ENCODE assay signal across 8 mouse cellular contexts in the genomic region with DNA sequence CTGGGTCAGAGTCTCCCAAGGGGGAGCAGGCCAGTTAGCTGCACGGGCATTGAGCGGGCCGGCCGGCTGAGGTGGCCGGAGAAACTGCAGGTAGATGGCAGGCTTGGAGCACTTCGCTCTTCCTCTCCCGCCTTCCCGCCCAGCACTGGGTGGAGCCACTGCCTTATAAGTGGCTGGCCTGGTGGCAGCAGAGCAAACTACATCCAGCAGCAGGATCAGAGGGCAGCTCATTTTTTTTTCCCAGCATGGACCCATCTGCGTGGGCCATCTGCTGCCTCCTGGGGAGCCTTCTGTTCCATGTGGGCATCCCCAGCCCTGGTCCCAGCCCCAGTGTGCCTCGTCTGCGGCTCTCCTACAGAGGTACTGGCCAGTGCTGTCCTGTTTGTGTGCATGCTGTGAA. TPM values are rescaled to one million over a fixed set of nuclear protein-coding genes. Genes with fewer than 3 reads are reported as not detected.
DNase-seq lines count a peak whose midpoint lies in the region; ATAC-seq and TF ChIP-seq lines count a peak whose summit lies in the region.

A gene (plus strand): TSS at position 195 of the 400 bp plus-strand sequence.

- H3K4me2 ChIP-seq in forebrain, embryonic 16.5 days (ENCODE audit: low read length): no peak within 1 kb of the TSS
- H3K4me2 ChIP-seq in hindbrain, embryonic 16.5 days (ENCODE audit: low read length): 0 out of 2 replicates have a peak within 1 kb of the TSS, but pooled peaks have one; percentile 22
- 0 out of 2 replicates have a peak within 1 kb of the TSS, but pooled peaks have one; percentile 2 for H3K4me2 ChIP-seq in liver, embryonic 13.5 days
- no peak within 1 kb of the TSS for H3K4me2 ChIP-seq in neural tube, embryonic 11.5 days (ENCODE audit: low read depth)

- peaks cover 10% of the 10 kb centered on the region for H3K4me1 ChIP-seq in forebrain, embryonic 16.5 days (replicated peaks; ENCODE audit: control insufficient read depth, insufficient read depth, low read length)
- peaks cover 12% of the 10 kb centered on the region; the same call in 1 of the 2 replicates for H3K4me1 ChIP-seq in hindbrain, embryonic 16.5 days (ENCODE audit: control insufficient read depth, insufficient read depth, low read depth, low read length)
- H3K4me1 ChIP-seq in liver, embryonic 13.5 days (replicated peaks): peaks cover 22% of the 10 kb centered on the region
- 0 out of 2 replicates have a peak, but pooled peaks cover 3% of the 10 kb centered on the region for H3K4me1 ChIP-seq in neural tube, embryonic 11.5 days (ENCODE audit: control insufficient read depth, insufficient read depth, low read length)

- DNase-seq in layer of hippocampus, adult 2 months (ENCODE audit: low spot score in 2 of 2): no peak
- no peak for DNase-seq in layer of hippocampus, postnatal 25 days (ENCODE audit: extremely low spot score in 1 of 2, low spot score in 1 of 2)
- DNase-seq in liver, embryonic 13.5 days: no peak
- peak; percentile 61 for DNase-seq in neural tube, embryonic 11.5 days (ENCODE audit: low spot score)
- no peak for DNase-seq in left cerebral cortex, adult 8-10 months (ENCODE audit: low spot score in 2 of 2)

- no peaks in the 10 kb centered on the region for H3K36me3 ChIP-seq in forebrain, embryonic 16.5 days (ENCODE audit: control insufficient read depth, insufficient read depth)
- H3K36me3 ChIP-seq in hindbrain, embryonic 16.5 days (ENCODE audit: control insufficient read depth, insufficient read depth, low read length): no peaks in the 10 kb centered on the region
- H3K36me3 ChIP-seq in liver, embryonic 13.5 days: no peaks in the 10 kb centered on the region
- no peaks in the 10 kb centered on the region for H3K36me3 ChIP-seq in neural tube, embryonic 11.5 days (ENCODE audit: control insufficient read depth, insufficient read depth, low read length)

- no peaks in the 10 kb centered on the region for H3K9me3 ChIP-seq in forebrain, embryonic 16.5 days (ENCODE audit: control insufficient read depth, low read length)
- H3K9me3 ChIP-seq in hindbrain, embryonic 16.5 days (ENCODE audit: control insufficient read depth, low read length): no peaks in the 10 kb centered on the region
- no peaks in the 10 kb centered on the region for H3K9me3 ChIP-seq in liver, embryonic 13.5 days (replicated peaks)
- no peaks in the 10 kb centered on the region for H3K9me3 ChIP-seq in neural tube, embryonic 11.5 days (ENCODE audit: control insufficient read depth, low read length)

- WGBS in forebrain, embryonic 16.5 days: 13% methylated on average over 11 of the region's 11 CpGs
- 9% methylated on average over 11 of the region's 11 CpGs for WGBS in hindbrain, embryonic 16.5 days
- WGBS in liver, embryonic 13.5 days (ENCODE audit: insufficient replicate concordance): 8% methylated on average over 11 of the region's 11 CpGs
- WGBS in neural tube, embryonic 11.5 days: 12% methylated on average over 11 of the region's 11 CpGs

- no peaks in the 10 kb centered on the region for H3K27me3 ChIP-seq in forebrain, embryonic 16.5 days (replicated peaks; ENCODE audit: control insufficient read depth, insufficient read depth, low read length)
- no peaks in the 10 kb centered on the region for H3K27me3 ChIP-seq in hindbrain, embryonic 16.5 days (replicated peaks; ENCODE audit: control insufficient read depth, insufficient read depth, low read length)
- H3K27me3 ChIP-seq in liver, embryonic 13.5 days: peaks cover 6% of the 10 kb centered on the region; the same call in 1 of the 2 replicates
- no peaks in the 10 kb centered on the region for H3K27me3 ChIP-seq in neural tube, embryonic 11.5 days (ENCODE audit: control insufficient read depth, insufficient read depth, low read length)

- ATAC-seq in cerebellum, adult (ENCODE audit: insufficient number of reproducible peaks, low FRiP score, low TSS enrichment): peak; percentile 79
- ATAC-seq in forebrain, embryonic 16.5 days: peak; percentile 38; the same call in 1 of the 2 replicates
- ATAC-seq in hindbrain, embryonic 16.5 days: peak; percentile 64
- peak; percentile 64 for ATAC-seq in liver, embryonic 13.5 days (ENCODE audit: low read depth)
- ATAC-seq in neural tube, embryonic 11.5 days (ENCODE audit: insufficient read depth, low FRiP score, low TSS enrichment): peak; percentile 50; the same call in 1 of the 2 replicates

- peak; percentile 72 for TF ChIP-seq CTCF in layer of hippocampus, adult 2 months (conservative IDR thresholded peaks at IDR 0.05)

- H3K9ac ChIP-seq in forebrain, embryonic 16.5 days (replicated peaks; ENCODE audit: low read depth, low read length): no peak within 1 kb of the TSS; the same call in 1 of the 2 replicates
- H3K9ac ChIP-seq in hindbrain, embryonic 16.5 days (ENCODE audit: low read depth, low read length): peak within 1 kb of the TSS; percentile 26; the same call in 1 of the 2 replicates
- H3K9ac ChIP-seq in liver, embryonic 13.5 days: peak within 1 kb of the TSS; percentile 5; the same call in 1 of the 2 replicates
- H3K9ac ChIP-seq in neural tube, embryonic 11.5 days (ENCODE audit: low read length): no peak within 1 kb of the TSS; the same call in 1 of the 2 replicates

- no peak within 1 kb of the TSS for H3K27ac ChIP-seq in layer of hippocampus, adult 2 months
- no peak within 1 kb of the TSS for H3K27ac ChIP-seq in forebrain, embryonic 16.5 days (ENCODE audit: low read length)
- H3K27ac ChIP-seq in hindbrain, embryonic 16.5 days (ENCODE audit: low read depth, low read length): no peak within 1 kb of the TSS
- H3K27ac ChIP-seq in liver, embryonic 13.5 days: no peak within 1 kb of the TSS
- H3K27ac ChIP-seq in neural tube, embryonic 11.5 days (ENCODE audit: low read depth, low read length): no peak within 1 kb of the TSS

- 0 out of 2 replicates have a peak within 1 kb of the TSS, but pooled peaks have one; percentile 8 for H3K4me3 ChIP-seq in layer of hippocampus, adult 2 months
- H3K4me3 ChIP-seq in forebrain, embryonic 16.5 days (replicated peaks; ENCODE audit: low read length): no peak within 1 kb of the TSS
- H3K4me3 ChIP-seq in hindbrain, embryonic 16.5 days (ENCODE audit: low read length): no peak within 1 kb of the TSS
- no peak within 1 kb of the TSS for H3K4me3 ChIP-seq in liver, embryonic 13.5 days (replicated peaks)
- no peak within 1 kb of the TSS; the same call in 1 of the 2 replicates for H3K4me3 ChIP-seq in neural tube, embryonic 11.5 days (ENCODE audit: low read depth, low read length)

RNA-seq across cellular contexts. Expression of the gene that starts here (rescaled TPM):
- total RNA-seq in layer of hippocampus, adult 2 months (2021): 1 to 10 TPM; 5.0 to 6.1 TPM
- 1 to 10 TPM; 4.4 to 5.0 TPM for total RNA-seq in layer of hippocampus, postnatal 25 days (2021)
- 0.62 TPM in 2 replicates for polyA plus RNA-seq in forebrain, embryonic 16.5 days (2015; fragmentation: Nextera tagmentation; extraction: Ambion mirVana)
- polyA plus RNA-seq in hindbrain, embryonic 16.5 days (2015; fragmentation: Nextera tagmentation; extraction: Ambion mirVana): 0.61 and 0.66 TPM in 2 replicates
- polyA plus RNA-seq in liver, embryonic 13.5 days (2015; fragmentation: Nextera tagmentation; extraction: Ambion mirVana): 0.02 and 0.05 TPM in 2 replicates
- polyA plus RNA-seq in neural tube, embryonic 11.5 days (2014; fragmentation: Nextera tagmentation; extraction: Ambion mirVana): 0.21 and 0.50 TPM in 2 replicates
- total RNA-seq in left cerebral cortex, adult 8-10 months (2022): 1 to 10 TPM; 5.0 to 6.0 (median 5.7) TPM

Comparison
In these comparisons a context has a peak if more than half of its experiments do, and no peak if none do; other contexts are left out.
1. Peak in ATAC-seq in forebrain, embryonic 16.5 days; RNA of the gene not detected or under 1 TPM.
2. Peak in ATAC-seq, H3K9ac ChIP-seq and H3K4me2 ChIP-seq in hindbrain, embryonic 16.5 days; RNA of the gene not detected or under 1 TPM.
3. Peak in ATAC-seq, H3K9ac ChIP-seq and H3K4me2 ChIP-seq in liver, embryonic 13.5 days; RNA of the gene not detected or under 1 TPM.
4. Peak in DNase-seq and ATAC-seq in neural tube, embryonic 11.5 days; RNA of the gene not detected or under 1 TPM.